Mouse (Mus musculus): ENCODE data around the gene Prkar1b. TPM values are rescaled to one million over a fixed set of nuclear protein-coding genes. Genes with fewer than 3 reads are reported as not detected.

Prkar1b gene
- 1 to 10 TPM in 1 of 2 experiments, under 1 TPM in 1; 0.91 to 1.3 TPM for total RNA-seq (2021)
- long read RNA-seq, experiment 1, partial matches to known transcripts, result 0 of 1 reads
- long read RNA-seq, experiment 1, other reads (novel, unspliced or antisense), result 0 of 1 reads
- long read RNA-seq, experiment 2, partial matches to known transcripts, result 1 of 1 reads
- long read RNA-seq, experiment 2, other reads (novel, unspliced or antisense), result 0 of 1 reads

DNA sequence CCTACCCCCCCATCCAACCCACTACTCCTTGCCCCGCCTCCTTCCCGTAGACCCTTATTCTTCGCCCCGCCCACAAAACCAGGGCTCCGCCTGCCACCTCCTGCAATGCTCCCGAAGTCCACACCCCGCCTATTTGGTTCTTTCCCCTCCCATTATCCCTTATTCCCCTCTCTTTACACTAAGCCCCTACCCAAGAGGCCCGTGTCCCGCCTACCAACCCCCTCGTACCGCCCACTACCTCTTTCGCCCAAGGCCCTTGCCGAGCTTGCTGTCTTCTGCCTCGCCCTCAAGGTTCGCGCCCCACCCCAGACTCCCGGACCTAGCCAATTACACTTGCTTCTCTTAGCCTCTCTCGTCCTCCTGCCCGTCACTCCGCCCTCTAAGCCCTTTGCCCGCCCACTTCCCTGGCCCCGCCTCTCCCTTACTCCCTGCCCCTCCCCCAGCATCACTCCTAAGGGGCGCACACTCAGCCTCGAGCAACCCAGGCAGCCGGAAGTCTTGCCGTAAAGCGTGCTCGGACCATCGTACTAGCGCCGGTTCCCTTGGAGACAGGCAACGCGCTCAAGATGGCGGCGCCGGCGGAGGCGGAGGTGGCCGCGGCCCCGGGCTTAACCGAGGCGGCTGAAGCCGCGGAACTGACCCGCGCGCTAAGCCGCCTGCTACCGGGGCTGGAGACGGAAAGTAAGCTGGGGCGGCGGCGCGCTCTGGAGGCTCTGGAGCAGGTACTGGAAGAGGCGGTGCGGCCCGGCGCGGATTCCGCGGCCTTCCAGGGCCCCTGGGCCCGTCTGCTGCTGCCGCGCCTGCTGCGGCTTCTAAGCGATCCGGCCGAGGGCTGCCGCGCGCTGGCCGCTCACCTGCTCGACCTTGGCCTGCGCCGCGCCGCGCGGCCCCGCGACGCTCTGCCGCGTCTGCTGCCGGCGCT, at the start of gene Prkar1b, which contains the start of gene Dnaaf5:
TSS of gene Prkar1b (minus strand) at position 321 of the 922 bp plus-strand sequence.
TSS of gene Dnaaf5 (plus strand) at position 543 of the 922 bp plus-strand sequence.
- DNase-seq, result peak; percentile 98

DNA sequence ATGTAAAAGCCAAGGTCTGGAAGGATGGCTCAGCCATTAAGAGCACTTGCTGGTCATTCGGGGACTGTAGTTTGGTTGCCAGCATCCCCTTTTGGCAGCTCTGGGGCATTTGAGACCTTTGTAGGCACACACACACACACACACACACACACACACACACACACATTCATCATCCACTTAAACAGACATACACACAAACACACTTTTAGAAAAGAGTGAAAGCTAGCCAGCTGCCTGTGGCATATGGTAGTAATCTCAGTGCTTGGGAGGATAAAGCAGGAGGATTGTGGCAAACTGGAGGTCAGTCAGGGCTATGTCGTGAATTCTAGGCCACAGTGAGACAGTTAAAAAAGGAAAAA, 49.8 kb upstream of the Prkar1b start:
- DNase-seq, result no peak

GRCm38 (mm10) chr5:139198779-139199178, 49.0 kb upstream of the Prkar1b start:
- no peak for DNase-seq

GRCm38 (mm10) chr5:139190958-139191357, 41.2 kb upstream of the Prkar1b start:
- DNase-seq, result no peak

DNA sequence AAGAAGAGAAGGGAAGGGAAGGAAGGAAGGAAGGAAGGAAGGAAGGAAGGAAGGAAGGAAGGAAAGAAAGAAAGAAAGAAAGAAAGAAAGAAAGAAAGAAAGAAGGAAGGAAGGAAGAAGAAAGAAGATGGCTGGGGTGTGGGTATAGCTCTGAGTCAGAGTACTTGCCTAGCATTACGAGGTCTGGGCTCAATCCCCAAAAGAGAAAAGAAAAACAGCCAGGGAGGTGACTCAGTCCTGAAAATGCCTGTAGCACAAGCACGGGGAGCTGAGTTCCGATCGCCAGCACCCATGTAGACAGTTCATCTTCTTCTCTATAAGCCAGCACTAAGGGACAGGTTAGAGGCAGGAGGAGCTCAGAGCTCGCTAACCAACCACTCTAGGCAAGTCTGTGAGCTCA, 39.9 kb upstream of the Prkar1b start:
- DNase-seq, result no peak

- no peak for DNase-seq
Measured at GRCm38 (mm10) chr5:139184897-139185296, 35.1 kb upstream of the Prkar1b start.

DNA sequence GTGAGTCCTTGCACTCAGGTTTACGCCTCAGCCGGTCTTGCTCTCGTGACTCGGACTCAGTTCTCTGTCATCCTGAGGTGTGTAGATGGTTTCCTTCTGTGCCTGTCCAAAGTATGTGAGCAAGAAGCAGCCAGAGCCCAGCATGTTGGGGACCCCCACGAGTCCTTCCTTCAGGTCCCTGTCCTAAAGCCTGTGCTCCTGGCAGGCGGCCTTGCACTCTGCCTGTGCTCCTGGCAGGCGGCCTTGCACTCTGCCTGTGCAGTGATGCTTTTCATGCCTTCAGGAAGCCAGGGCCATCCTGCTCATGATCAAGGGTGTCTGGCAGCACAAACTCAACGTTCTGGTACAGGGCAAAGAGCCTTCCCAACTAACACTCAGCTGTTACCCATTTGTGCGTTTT, 33.8 kb upstream of the Prkar1b start:
- no peak for DNase-seq

GRCm38 (mm10) chr5:139183131-139183530, 33.3 kb upstream of the Prkar1b start:
- no peak for DNase-seq

DNA sequence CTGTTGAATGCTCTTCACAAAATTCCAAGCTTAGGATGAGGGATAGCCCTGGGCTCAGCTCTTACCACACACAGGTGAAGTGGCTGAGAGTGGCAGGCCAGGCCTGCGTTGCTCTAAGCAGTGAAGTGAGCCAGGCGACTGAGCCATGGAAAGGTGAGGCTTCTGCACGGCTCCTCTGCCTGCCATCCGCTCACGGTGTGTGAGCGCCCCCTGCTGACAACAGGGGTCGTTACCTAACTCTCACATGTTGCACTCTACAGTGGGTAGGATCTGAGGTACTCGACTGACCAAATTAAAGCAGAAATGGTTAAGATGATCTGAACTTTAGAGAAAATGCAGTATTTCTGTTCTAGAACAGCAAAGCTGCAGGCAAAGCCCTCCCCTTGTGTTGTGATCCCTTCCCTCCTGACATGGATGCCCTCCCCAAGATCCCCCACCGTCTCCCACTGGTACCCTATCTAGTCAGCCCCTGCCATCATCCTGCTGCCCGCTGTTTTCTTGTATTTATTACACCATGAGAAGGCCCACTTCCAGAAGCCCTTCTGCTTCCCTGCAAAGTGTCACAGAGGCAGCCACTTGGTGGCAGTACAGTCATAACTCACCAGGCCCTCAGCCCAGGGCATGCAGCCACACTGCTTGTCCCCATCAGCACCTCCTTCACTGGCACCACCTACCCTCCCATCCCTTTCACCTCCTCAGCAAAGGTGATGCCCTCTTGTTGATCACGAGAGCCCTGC, 29.3 kb upstream of the Prkar1b start:
- DNase-seq, result peak; percentile 55

DNA sequence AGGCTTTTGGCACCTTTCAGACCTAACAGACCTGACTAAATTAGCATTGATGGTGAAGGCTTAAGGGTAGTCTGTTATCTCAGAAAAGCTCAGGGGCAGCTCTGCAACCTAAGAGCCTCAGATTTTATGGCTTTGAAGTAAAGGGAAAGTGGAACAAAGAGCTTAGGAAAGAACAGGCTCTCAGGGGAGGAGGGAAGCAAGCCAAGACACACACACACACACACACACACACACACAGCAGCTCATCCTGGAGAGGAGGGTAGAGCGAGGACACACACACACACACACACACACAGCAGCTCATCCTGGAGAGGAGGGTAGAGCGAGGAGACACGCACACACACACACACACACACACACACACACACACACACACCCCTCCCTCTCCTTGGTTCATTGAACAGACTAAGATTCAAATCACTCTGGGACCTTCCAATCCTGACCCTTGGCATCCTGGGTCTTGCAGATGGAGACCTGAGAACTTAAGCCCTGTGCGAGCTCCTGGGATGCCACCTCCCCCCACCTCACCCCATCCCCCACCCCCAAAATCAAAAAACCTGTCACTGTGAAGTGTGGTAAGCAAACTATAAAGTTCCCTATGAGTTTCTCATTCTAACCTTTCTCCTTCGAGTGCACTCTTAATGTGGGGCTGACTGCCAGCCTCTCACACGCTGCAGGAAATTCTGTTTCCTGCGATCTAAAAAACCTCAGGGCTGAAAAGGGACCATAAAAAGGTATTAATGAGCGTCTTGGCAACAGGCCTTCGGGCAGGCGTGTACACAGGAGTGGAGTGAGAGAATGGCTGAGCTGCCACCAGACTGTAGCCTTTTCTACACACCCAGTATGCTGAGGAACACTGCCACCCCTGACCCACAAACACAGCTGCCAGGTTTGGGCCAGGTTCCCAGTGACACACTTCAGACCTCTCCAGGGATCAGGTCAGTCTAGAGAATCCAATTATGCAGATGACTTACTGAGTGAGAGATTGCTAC, 25.1 kb upstream of the Prkar1b start:
- DNase-seq, result no peak

- DNase-seq, result no peak
Measured at GRCm38 (mm10) chr5:139174141-139174540, 24.3 kb upstream of the Prkar1b start.

- no peak for DNase-seq
Measured at GRCm38 (mm10) chr5:139171929-139172328, 22.1 kb upstream of the Prkar1b start.

DNA sequence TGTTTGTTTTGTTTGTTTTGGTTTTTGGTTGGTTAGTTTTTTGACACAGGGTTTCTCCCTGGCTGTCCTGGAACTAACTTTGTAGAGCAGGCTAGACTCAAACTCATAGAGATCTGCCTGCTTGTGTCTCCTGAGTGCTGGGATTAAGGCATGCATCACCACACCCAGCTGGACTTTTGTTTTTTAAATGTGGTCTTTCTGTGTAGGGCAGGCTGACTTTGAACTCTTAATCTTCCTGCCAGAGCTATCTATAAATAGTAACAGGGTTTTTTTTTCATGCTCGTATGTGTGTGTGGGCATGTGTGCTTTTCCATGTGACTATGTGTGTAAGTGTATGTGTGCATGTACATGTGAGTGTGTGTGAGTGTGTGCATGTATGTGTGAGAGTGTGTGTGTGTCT, 17.7 kb upstream of the Prkar1b start:
- DNase-seq, result no peak

- no peak for DNase-seq
Measured at GRCm38 (mm10) chr5:139166781-139167361, 17.1 kb upstream of the Prkar1b start.

- DNase-seq, result no peak
Measured at GRCm38 (mm10) chr5:139161632-139162031, 11.8 kb upstream of the Prkar1b start.

DNA sequence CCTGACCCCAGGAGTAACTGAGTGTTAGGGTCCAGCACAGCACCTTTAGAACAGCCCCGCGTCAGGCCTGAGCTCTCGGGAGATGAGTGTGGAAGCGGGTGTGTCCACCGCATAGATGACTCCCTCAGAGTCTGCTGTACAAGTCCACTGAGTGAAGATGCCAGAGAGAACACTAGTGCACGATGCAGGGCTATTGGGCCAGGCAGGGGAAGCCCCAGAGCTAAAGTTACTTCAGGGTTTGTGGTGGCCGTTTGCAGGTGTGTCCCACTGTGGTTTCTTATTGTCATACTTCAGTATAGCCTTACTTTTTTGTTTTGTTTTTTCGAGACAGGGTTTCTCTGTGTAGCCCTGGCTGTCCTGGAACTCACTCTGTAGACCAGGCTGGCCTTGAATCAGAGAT, 11.1 kb upstream of the Prkar1b start:
- no peak for DNase-seq

- no peak for DNase-seq
Measured at GRCm38 (mm10) chr5:139150603-139151031, 816 bp upstream of the Prkar1b start.

- no peak for DNase-seq
Measured at GRCm38 (mm10) chr5:139149006-139149672, 662 bp downstream of the Prkar1b start.

GRCm38 (mm10) chr5:139147178-139148078, 2.4 kb downstream of the Prkar1b start:
- DNase-seq, result no peak
